Mouse (Mus musculus): Measurements from ENCODE around the gene Hspb8.

- TF ChIP-seq CTCF (IDR thresholded peaks at IDR 0.05; ENCODE audit: low read depth) (peak; percentile 27; the same call in 1 of the 2 replicates), EP300 (IDR thresholded peaks at IDR 0.05; ENCODE audit: low read depth) (no peak)
These were observed 61.3 kb downstream of the Hspb8 start for GRCm38 (mm10) chr5:116361342-116361741.

Measured in liver, embryonic 14.5 days (tissue).